Mouse (Mus musculus): ENCODE data around the gene Gm20458.

Gm20458 gene

DNA sequence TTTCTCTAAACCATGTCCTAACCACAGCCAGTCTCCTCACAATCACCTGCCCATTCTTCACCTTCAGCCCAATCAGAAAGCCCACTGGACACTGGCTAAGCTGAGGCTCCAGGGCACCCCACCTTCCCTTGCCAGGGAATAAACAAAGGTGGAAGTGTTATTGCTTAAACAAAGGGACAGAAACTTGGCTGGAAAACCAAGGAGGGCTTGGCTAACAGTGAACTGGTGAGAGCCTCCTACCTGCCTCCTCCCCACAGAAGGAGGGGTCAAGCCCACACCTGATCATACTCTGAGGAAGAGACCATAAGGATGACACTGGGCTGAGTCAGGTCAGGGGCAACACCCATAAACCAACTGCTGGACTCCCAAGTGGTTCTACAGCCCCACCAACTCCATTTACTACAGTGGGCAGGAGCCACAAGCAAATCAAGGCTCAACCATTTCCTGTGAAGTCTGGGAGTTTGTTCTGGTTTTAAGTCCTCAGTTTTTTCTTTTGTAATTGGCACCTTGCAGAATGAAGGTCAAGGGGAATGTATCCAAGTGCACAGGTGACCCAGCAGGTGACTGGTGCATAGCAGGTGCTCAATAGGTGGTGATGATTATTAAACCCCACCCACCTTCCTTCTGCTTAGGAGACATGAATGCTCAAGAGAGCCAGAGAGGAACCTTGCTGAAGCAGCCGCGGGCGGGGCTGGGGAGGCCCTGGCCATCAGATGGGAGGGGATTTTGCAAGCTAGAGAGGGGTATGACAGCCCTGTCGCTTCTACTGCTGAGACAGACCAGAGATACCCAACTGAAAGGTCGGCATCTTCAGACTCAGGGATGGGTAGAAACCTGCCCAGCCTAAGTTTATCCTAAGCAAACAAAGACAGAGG lies 25.3 kb upstream of the Gm20458 start:
- peak in 1 of 2 experiments; percentile 56 for DNase-seq

GRCm38 (mm10) chr2:164436215-164436913 lies 24.4 kb upstream of the Gm20458 start:
- peak in 1 of 2 experiments; percentile 52 for DNase-seq

GRCm38 (mm10) chr2:164436961-164437360 lies 23.8 kb upstream of the Gm20458 start:
- peak; percentile 79 to 90 for DNase-seq

DNA sequence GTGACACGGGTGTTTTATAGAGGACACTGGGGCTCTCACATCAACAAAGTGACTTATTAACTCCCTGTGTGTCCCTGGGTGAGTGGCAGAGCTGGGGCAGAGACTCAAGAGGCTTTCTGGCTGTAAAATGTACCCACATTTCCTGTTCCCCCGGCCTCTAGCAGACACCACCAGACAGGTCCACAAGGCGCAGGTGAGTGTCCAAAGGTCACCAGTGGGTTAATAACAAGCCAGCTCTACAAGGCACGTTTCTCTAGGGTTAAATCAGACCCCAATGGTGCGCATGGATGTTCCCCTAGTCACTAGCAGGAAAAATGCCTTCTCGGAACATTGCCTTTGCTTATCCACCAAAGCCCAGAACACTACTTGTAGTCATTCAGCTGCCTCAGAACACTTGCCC lies 23.1 kb upstream of the Gm20458 start:
- peak; percentile 81 to 86 for DNase-seq

DNA sequence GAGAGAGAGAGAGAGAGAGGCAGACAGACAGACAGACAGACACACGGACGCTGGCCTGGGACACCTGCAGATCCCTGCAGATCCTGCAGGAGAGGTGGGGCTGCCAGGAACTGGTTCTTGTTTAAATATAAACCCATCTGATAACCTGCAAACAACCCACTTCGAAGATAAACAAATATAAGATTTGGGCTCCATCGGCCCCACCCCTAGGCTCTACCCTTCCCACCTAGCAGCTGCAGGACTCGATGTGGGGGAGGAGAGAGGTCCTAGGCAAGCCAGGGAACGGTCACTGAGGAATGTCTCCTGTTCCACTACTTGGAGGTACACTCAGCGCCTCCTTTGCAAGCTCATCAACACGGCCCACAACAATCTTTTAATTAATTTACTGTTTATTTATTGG lies 22.5 kb upstream of the Gm20458 start:
- peak in 1 of 2 experiments; percentile 40 for DNase-seq

DNA sequence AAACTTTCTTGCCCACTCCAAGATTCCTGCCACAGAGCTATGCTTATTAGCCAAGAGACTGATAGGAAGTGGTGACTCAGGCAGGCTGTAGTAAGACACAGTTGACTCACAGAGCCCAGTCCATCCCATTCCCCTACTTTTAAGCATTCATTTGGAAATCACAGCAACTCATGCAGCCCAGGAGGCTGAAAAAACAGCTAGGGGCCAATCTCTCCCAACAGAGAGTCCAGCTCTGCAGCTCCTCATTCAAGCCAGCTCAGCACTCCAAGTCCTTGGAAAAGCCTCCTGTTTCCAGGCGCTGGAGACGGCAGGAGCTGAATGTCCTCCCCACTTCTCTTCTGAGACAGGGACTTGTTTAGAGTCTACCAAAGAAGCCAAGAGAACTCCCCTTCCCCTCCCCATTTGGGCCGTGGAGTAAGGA lies 21.8 kb upstream of the Gm20458 start:
- no peak for DNase-seq

DNA sequence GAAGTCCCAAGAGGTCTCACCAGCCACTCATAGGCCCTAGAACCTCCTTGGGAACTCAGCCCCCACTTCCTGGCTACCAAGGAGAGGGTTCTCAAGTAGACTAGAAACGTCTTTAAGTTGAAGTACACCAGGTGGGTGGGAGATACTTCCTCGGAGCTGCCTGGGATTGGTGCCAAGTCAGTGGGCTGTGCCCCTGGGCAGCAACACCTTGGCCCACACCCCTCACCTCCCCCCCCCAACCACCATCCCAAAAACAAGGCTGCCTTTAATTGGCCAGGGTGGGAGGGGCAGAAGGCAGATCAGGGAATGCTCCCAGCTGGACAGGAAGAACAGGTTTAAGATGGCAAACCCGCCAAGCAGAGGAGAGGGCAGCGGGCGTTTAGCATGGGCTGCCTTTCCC lies 20.5 kb upstream of the Gm20458 start:
- DNase-seq: peak in 1 of 2 experiments; percentile 60

- peak in 1 of 2 experiments; percentile 71 for DNase-seq
Measured at GRCm38 (mm10) chr2:164441155-164441554, 19.6 kb upstream of the Gm20458 start.

DNA sequence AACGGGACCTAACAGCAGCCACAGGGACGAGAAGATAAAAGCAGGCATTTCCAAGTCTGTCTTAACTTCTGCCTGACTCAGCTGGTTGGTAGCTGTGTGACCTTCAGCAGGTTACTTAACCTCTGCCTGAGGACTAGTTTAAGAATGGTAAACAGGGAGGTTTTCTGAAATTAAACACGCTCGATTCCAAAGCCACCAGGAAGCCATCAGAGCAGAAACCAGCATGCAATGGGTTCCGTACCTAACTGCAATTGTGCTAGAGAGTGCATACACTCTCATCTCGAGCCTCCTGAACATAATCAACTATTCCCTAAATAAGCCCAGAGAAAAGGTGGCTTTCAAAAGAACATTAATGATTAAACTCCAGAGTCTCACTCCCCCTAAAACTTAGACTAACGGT lies 19.0 kb upstream of the Gm20458 start:
- no peak for DNase-seq

DNA sequence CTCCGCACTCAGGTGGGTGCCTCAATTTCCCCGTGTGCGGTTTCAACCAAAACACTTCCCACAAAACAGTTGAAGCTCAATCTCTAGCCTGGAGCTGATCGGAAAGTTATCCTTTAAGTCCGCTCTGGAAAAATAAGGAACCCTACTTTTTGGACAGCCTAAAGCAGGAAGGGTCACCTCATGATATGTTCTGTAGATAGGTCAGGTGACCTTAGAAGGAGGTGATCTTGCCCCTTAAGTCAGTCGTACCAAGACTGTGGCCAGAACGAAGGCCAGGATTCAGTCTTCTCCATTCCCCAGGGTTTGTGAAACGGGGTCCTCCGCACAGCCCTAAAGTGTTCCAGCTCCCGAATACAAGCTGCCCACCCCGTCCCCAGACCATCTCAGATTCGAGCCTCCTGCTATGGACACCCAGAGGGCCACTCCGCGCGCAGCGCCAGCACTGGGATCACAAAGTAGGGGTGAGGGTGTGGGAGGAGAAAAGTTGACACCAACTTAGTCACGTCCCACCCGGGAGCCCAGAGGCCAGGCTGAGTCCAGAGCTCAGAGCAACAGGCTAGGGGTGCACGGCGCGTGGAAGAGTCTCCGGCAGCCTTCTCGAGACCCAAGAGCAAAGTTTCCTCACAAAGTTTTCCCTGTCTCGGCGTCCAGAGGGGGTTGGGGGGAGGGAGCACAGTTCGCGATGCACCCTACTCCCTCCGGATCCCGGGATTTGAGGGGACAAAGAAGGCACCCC lies 18.3 kb upstream of the Gm20458 start:
- DNase-seq: peak in 1 of 2 experiments; percentile 58

DNA sequence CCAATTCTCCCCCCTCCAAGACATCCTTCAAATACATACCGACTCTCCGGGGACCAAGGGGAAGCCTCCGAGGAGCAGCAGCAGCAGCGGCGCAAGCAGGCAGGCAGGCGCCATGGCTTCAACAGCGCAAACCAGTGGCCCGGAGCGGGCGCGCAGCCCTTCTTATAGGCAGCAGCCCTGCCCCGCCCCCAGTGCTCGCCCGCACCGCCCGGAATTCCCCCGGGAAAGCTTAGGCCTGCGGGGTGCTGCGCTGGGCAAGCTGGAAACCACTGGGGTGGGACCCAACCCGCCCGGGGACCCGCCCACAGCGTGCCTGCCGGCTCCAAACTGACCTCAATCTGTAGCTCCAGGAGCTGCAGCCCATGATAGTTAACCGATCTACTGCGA lies 17.7 kb upstream of the Gm20458 start:
- peak; percentile 93 to 95 for DNase-seq

DNA sequence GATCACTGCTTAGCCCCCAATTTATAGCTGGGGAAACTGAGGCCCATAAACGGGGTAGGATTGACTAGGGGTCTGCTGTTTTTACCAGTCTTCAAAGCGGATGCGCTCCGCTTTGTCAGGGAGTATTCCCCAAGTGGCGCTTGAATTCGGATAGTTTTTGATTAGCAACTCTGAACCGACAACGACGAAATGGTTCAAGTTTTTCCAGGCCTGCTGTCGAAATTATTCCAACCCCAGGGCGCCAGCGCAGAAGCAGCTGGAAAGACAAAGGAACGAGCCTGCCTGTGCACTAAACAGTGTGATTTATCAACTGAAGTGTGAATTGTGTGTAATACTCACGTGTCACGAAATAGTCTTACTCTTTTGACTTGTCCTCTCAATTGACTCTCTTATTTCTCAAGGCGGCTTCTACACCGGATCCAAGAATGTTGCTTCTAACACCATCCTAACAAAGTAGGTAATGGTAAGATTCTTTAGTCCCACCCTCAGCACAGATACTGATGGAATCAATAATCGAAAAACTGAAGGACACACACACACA lies 17.2 kb upstream of the Gm20458 start, which contains the start of gene Sdc4:
Sdc4 (minus strand) TSS at position 428 of the 541 bp plus-strand sequence.
- no peak for DNase-seq

GRCm38 (mm10) chr2:164444701-164445100 lies 16.1 kb upstream of the Gm20458 start:
- DNase-seq: no peak

DNA sequence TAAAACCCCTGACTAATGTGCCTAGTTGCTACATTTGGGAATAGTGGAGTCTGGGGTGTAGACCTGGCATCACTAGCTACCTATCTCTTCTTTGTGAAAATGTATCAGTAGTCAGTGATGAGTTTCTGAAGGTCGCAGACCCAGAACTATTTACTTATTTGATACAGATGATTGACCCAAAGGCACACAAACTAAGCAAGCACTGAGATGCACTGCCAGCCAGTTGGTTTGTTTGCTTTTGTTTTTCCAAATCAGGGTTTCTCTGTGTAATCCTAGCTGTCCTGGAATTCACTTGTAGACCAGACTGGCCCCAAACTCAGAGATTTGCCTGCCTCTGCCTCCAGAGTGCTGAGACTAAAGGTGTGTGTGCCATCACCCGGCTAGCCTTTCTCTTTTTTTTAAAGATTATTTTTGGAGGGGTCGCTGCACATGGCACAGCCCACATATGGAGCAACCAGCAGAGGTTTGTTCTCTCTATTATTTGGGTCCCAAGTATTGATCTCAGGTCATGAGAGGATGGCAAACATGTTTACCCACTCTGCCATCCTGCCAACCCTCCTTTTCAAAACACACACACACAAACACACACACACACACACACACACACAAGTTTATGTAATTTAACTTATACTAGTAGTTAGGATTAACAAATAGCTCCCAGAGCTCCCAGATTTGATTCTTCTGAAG lies 15.2 kb upstream of the Gm20458 start:
- DNase-seq: no peak

DNA sequence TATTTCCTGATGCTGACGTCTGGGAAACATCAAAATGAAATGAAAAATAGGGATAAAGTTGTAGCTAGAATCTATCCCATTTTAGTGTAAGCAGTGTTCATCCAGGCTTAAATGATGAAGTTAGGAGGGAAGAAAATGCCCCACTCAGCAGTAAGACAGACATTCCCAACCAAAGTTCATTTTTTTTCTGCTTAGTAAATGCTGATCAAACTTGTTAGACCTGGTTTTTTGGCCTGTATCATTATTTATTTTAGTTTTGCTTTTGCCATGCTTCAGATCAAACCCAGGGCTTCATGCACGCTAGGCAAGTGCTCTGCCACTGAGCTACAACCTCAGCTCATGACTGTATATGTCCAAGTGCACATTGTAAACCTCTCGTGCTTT lies 14.7 kb upstream of the Gm20458 start:
- DNase-seq: no peak

DNA sequence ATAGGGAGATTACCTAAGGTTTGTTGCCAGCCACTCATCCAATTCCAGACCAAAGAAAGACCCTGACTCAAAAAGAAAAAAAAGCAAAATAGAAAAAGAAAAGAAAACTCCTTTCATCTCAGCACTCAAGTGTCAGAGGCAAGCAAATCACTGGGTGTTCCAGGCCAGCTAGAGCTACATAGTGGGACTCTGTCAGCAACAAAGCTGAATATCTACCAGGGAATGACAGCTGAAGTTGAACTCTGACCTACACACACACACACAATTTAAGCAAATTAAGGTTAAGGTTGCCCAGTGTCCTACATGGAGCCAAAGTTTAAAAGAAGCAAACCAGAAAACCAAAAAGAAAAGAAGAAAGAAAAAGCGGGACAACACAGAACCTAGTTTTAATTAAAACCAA lies 12.6 kb upstream of the Gm20458 start:
- peak in 1 of 2 experiments; percentile 49 for DNase-seq

DNA sequence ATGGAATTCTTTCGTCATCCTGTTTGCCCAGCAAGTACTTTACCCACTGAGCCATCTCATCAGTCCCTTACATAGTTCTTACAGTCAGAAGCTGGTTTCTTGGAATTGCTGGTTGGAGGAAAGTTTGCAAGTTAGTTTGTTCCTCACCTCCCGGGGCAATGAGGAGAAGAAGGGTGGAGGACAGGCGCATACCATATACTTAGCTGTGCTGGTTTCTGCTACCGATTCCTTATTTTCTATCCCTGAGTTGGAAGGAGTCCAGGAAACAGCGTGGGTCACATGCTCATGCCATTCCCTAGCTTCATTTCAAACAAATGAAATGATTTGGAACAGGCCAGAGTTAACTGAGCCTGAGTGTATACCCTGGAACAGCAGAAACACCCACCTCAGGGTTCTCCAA lies 11.8 kb upstream of the Gm20458 start:
- no peak for DNase-seq

GRCm38 (mm10) chr2:164449341-164450042 lies 11.3 kb upstream of the Gm20458 start:
- DNase-seq: no peak

DNA sequence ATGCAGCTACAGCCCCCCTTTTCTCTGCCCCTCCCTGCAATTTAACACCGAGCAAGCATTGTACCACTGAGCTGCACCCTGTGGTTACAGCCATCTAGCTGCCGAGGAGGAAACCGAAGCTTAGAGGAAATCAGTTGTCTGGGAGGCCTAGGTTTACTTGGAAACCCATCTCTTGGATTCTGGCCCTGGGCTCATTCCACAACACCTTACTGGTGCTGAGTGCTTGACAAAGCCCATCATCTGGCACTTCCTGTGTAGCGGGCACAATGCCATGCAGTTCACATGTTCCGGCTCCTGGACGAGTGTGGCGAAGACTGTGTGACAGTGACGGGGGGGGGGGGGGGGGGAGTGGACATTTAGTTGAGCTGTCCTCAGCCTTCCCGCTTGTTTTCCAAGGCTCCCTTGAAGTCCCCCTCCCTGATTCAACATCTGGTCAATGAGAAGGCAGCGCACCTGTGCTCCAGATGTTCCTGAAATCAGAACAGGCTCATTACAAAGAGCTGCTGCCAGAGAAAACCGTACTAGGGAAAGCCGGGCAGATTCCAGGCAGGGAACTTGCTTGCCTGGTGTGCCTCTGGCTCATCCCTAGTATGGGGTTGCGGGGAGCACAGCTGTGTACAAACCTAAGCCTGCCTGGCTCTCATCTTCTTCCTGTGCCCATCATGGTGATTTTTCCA lies 8.6 kb upstream of the Gm20458 start:
- DNase-seq: peak in 1 of 2 experiments; percentile 55

DNA sequence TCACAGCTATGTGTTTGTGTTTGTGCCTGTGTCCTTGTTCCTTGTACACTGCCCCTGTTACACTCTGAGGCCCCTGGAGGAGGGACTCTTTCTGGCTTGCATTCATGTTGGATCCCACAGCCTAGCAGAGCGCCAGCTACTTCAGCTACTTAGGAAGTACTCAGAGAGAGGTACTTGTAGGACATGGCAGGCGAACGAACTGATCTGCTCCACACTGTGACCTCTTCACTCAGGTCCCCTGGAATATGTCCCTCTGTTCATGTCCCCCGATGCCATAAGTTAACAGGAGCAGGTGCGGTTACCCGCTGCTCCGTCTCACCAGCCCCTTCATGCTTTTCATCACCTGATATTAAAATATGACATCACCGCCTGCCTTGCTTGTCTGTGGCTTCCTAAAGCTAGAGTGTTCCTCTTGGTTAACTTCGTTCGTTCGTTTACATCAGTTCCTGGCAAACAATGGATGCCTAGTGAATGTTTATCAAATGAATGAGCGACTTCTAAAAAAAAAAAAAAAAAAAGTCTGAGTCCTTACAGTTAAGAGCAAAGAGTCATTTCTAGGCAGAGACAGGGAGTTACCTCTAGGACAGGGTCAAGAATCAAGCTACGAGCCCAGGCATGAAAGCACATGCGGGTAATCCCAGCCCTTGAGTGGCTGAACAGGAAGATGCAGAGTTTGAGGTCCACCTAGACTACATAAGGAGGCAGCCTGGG lies 7.6 kb upstream of the Gm20458 start:
- peak in 1 of 2 experiments; percentile 57 for DNase-seq
